ENCODE assay signal across 13 mouse cellular contexts in genomic region chr6:122298223-122298609, GRCm38 (mm10). TPM values are rescaled to one million over a fixed set of nuclear protein-coding genes. Genes with fewer than 3 reads are reported as not detected.
A peak's percentile ranks its signal among the peaks of the same experiment; 100 is the strongest.
DNase-seq lines count a peak whose midpoint lies in the region; ATAC-seq lines count a peak whose summit lies in the region.
"Had no signal": no experiment of that assay in that cellular context is flagged by ENCODE, and none has a peak within 500 bp of the region (broad histone marks: within the 10 kb centered on the region; RNA-seq: fewer than 3 reads in every experiment).

No protein-coding gene starts in this region.

- no peak for ATAC-seq in liver, embryonic 11.5 days (replicated peaks; ENCODE audit: low FRiP score)
- peak; percentile 11; the same call in 1 of the 2 replicates for ATAC-seq in forebrain, embryonic 16.5 days
- ATAC-seq in limb, embryonic 11.5 days (ENCODE audit: insufficient number of reproducible peaks, low FRiP score, low TSS enrichment, low read depth) = peak; percentile 38; the same call in 1 of the 2 replicates
- ATAC-seq in neural tube, embryonic 13.5 days (ENCODE audit: low read depth) = peak; percentile 32; the same call in 1 of the 2 replicates

- 54% methylated on average over 4 of the region's 4 CpGs for WGBS in liver, embryonic 11.5 days
- WGBS in forebrain, embryonic 16.5 days = 43% methylated on average over 3 of the region's 4 CpGs
- 43% methylated on average over 4 of the region's 4 CpGs for WGBS in limb, embryonic 11.5 days
- WGBS in neural tube, embryonic 13.5 days = 62% methylated on average over 4 of the region's 4 CpGs

- DNase-seq in liver, embryonic 11.5 days (ENCODE audit: low spot score) = no peak
- DNase-seq in liver = no peak
- DNase-seq in limb, embryonic 11.5 days (ENCODE audit: low spot score) = no peak
- DNase-seq in gastrocnemius, adult 18-20 months (ENCODE audit: low spot score) = no peak
- no peak for DNase-seq in adrenal gland, postnatal 4 days (ENCODE audit: low spot score in 2 of 2)
- DNase-seq: cerebellum, adult 11-12 months; kidney, postnatal 10 days; lung, postnatal 14 days; spleen, adult 18-20 months had no signal

- no peak overlapping the region for H3K27ac ChIP-seq in liver, embryonic 11.5 days (ENCODE audit: low read depth, low read length)
- no peak overlapping the region for H3K27ac ChIP-seq in forebrain, embryonic 16.5 days (ENCODE audit: low read length)
- H3K27ac ChIP-seq in limb, embryonic 11.5 days (replicated peaks; ENCODE audit: low read depth, low read length) = 0 out of 2 replicates have a peak overlapping the region, but pooled peaks have one; percentile 8
- peak overlapping the region; percentile 87; the same call in 1 of the 2 replicates for H3K27ac ChIP-seq in neural tube, embryonic 13.5 days (replicated peaks)

- H3K36me3 ChIP-seq in liver, embryonic 11.5 days (ENCODE audit: control insufficient read depth, insufficient read depth, low read length) = no peaks in the 10 kb centered on the region
- no peaks in the 10 kb centered on the region for H3K36me3 ChIP-seq in forebrain, embryonic 16.5 days (ENCODE audit: control insufficient read depth, insufficient read depth)
- H3K36me3 ChIP-seq in limb, embryonic 11.5 days (ENCODE audit: control insufficient read depth, insufficient read depth, low read length) = no peaks in the 10 kb centered on the region
- H3K36me3 ChIP-seq in neural tube, embryonic 13.5 days = no peaks in the 10 kb centered on the region

- H3K4me2 ChIP-seq in liver, embryonic 11.5 days = peak overlapping the region; percentile 59; the same call in 1 of the 2 replicates
- no peak overlapping the region for H3K4me2 ChIP-seq in forebrain, embryonic 16.5 days (ENCODE audit: low read length)
- H3K4me2 ChIP-seq in limb, embryonic 11.5 days (ENCODE audit: low read depth, severe bottlenecking) = 0 out of 2 replicates have a peak overlapping the region, but pooled peaks have one; percentile 65
- H3K4me2 ChIP-seq in neural tube, embryonic 13.5 days = peak overlapping the region; percentile 70; the same call in 1 of the 2 replicates

- peaks cover 7% of the 10 kb centered on the region; the same call in 1 of the 2 replicates for H3K4me1 ChIP-seq in liver, embryonic 11.5 days (replicated peaks; ENCODE audit: control insufficient read depth, insufficient read depth, low read length)
- H3K4me1 ChIP-seq in forebrain, embryonic 16.5 days (replicated peaks; ENCODE audit: control insufficient read depth, insufficient read depth, low read length) = peaks cover 8% of the 10 kb centered on the region; the same call in 1 of the 2 replicates
- no peaks in the 10 kb centered on the region for H3K4me1 ChIP-seq in limb, embryonic 11.5 days (ENCODE audit: control insufficient read depth, insufficient read depth, low read length)
- peaks cover 15% of the 10 kb centered on the region for H3K4me1 ChIP-seq in neural tube, embryonic 13.5 days (replicated peaks)

- H3K4me3 ChIP-seq in liver, embryonic 11.5 days (ENCODE audit: low read depth, low read length) = no peak overlapping the region
- no peak overlapping the region for H3K4me3 ChIP-seq in forebrain, embryonic 16.5 days (replicated peaks; ENCODE audit: low read length)
- H3K4me3 ChIP-seq in limb, embryonic 11.5 days (ENCODE audit: low read depth, low read length) = no peak overlapping the region
- no peak overlapping the region for H3K4me3 ChIP-seq in neural tube, embryonic 13.5 days

- H3K27me3 ChIP-seq in liver, embryonic 11.5 days (replicated peaks; ENCODE audit: control insufficient read depth, insufficient read depth, low read length) = no peaks in the 10 kb centered on the region
- H3K27me3 ChIP-seq in forebrain, embryonic 16.5 days (replicated peaks; ENCODE audit: control insufficient read depth, insufficient read depth, low read length) = no peaks in the 10 kb centered on the region
- H3K27me3 ChIP-seq in limb, embryonic 11.5 days (ENCODE audit: control insufficient read depth, insufficient read depth, low read length) = no peaks in the 10 kb centered on the region
- no peaks in the 10 kb centered on the region for H3K27me3 ChIP-seq in neural tube, embryonic 13.5 days

- no peak overlapping the region for H3K9ac ChIP-seq in liver, embryonic 11.5 days (ENCODE audit: low read depth, low read length)
- H3K9ac ChIP-seq in forebrain, embryonic 16.5 days (replicated peaks; ENCODE audit: low read depth, low read length) = no peak overlapping the region
- H3K9ac ChIP-seq in limb, embryonic 11.5 days (ENCODE audit: low read length) = no peak overlapping the region
- H3K9ac ChIP-seq in neural tube, embryonic 13.5 days = no peak overlapping the region; the same call in 1 of the 2 replicates

- no peaks in the 10 kb centered on the region for H3K9me3 ChIP-seq in liver, embryonic 11.5 days (ENCODE audit: control insufficient read depth, low read length)
- no peaks in the 10 kb centered on the region for H3K9me3 ChIP-seq in forebrain, embryonic 16.5 days (ENCODE audit: control insufficient read depth, low read length)
- H3K9me3 ChIP-seq in limb, embryonic 11.5 days (ENCODE audit: control insufficient read depth, low read length) = no peaks in the 10 kb centered on the region
- no peaks in the 10 kb centered on the region for H3K9me3 ChIP-seq in neural tube, embryonic 13.5 days

RNA-seq across cellular contexts. Expression of gene M6pr, which starts 10.3 kb away (rescaled TPM):
- polyA plus RNA-seq in liver, embryonic 11.5 days (2014; fragmentation: Nextera tagmentation; extraction: Ambion mirVana) = 154 and 168 TPM in 2 replicates
- 57.0 and 62.4 TPM in 2 replicates for polyA plus RNA-seq in forebrain, embryonic 16.5 days (2015; fragmentation: Nextera tagmentation; extraction: Ambion mirVana)
- 82.0 and 85.4 TPM in 2 replicates for polyA plus RNA-seq in limb, embryonic 11.5 days (2014; fragmentation: Nextera tagmentation; extraction: Ambion mirVana)
- polyA plus RNA-seq in neural tube, embryonic 13.5 days (2015; fragmentation: Nextera tagmentation; extraction: Ambion mirVana) = 59.9 and 66.1 TPM in 2 replicates
- 10 to 100 TPM; 21.5 to 23.1 TPM for total RNA-seq in gastrocnemius, adult 18-20 months (2021)
- total RNA-seq in adrenal gland, postnatal 4 days (2021) = 100 to 1,000 TPM; 138 to 140 TPM

RNA-seq across cellular contexts. Expression of gene Klrg1, which starts 15.5 kb away (rescaled TPM):
- not detected in 2 replicates for polyA plus RNA-seq in liver, embryonic 11.5 days (2014; fragmentation: Nextera tagmentation; extraction: Ambion mirVana)
- polyA plus RNA-seq in forebrain, embryonic 16.5 days (2015; fragmentation: Nextera tagmentation; extraction: Ambion mirVana) = 0.40 and 0.87 TPM in 2 replicates
- 0.20 TPM in 1 of 2 replicates, not detected in the other for polyA plus RNA-seq in limb, embryonic 11.5 days (2014; fragmentation: Nextera tagmentation; extraction: Ambion mirVana)
- polyA plus RNA-seq in neural tube, embryonic 13.5 days (2015; fragmentation: Nextera tagmentation; extraction: Ambion mirVana) = 0.21 and 0.63 TPM in 2 replicates
- total RNA-seq in gastrocnemius, adult 18-20 months (2021) = not detected
- total RNA-seq in adrenal gland, postnatal 4 days (2021) = not detected
- total RNA-seq: ES-E14; gastrocnemius, postnatal 4 days had no signal

RNA-seq across cellular contexts. Expression of gene Phc1, which starts 42.1 kb away (rescaled TPM):
- 12.4 and 14.7 TPM in 2 replicates for polyA plus RNA-seq in liver, embryonic 11.5 days (2014; fragmentation: Nextera tagmentation; extraction: Ambion mirVana)
- 32.7 and 36.9 TPM in 2 replicates for polyA plus RNA-seq in forebrain, embryonic 16.5 days (2015; fragmentation: Nextera tagmentation; extraction: Ambion mirVana)
- 36.9 and 37.2 TPM in 2 replicates for polyA plus RNA-seq in limb, embryonic 11.5 days (2014; fragmentation: Nextera tagmentation; extraction: Ambion mirVana)
- 34.0 and 34.4 TPM in 2 replicates for polyA plus RNA-seq in neural tube, embryonic 13.5 days (2015; fragmentation: Nextera tagmentation; extraction: Ambion mirVana)
- 10 to 100 TPM; 27.3 to 34.0 TPM for total RNA-seq in gastrocnemius, adult 18-20 months (2021)
- total RNA-seq in adrenal gland, postnatal 4 days (2021) = 10 to 100 TPM; 41.8 to 43.9 TPM

Comparison
In these comparisons a context has a peak if more than half of its experiments do, and no peak if none do; other contexts are left out.
1. H3K27ac ChIP-seq: peak in limb, embryonic 11.5 days (single experiment) and neural tube, embryonic 13.5 days (single experiment); none in liver, embryonic 11.5 days (single experiment) and forebrain, embryonic 16.5 days (single experiment).